Mouse (Mus musculus): ENCODE results near the gene Chia1. TPM values are rescaled to one million over a fixed set of nuclear protein-coding genes. Genes with fewer than 3 reads are reported as not detected.

Gene Chia1
- polyA plus RNA-seq, 1 experiment from 2014 or later = not detected

DNA sequence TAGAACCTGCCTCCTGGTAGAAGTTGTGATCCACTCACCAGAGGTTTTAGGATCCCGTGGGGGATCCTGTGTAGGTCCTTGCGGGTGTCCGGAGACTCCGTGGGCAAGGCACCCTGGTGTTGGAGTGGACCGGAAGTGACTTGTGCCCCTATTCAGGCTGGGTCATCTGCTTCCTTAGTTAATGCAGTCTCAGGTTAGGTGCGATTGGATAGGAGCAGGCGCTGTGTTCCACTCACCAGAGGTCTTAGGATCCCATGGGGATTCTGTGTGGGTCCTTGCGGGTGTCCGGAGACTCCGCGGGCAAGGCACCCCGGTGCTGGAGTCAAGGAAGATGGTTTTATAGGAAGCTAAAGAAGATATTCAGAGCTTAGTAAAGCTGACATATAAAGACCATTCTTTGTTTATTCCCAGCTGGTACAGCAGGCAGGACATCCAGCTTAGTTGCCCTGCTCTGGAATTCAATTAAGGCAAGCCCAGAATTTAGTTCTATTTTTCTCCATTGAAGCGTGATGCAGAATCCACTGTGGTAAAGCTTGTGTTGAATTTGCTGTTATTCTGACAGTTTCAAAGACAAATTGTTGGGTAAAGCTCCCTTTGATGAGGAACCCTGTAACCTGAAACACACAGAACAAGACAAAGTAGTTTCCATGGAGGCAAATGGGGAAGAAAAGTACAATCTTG is 64.6 kb downstream of the Chia1 start:
- WGBS (ENCODE audit: insufficient replicate concordance) = 81% methylated on average over 13 of the region's 13 CpGs
- no peak for ATAC-seq

More for the DNA sequence above, 64.6 kb downstream of the Chia1 start:
- no peaks in the 10 kb centered on the region for H3K27me3 ChIP-seq (ENCODE audit: insufficient read depth, low read length)
- no peak overlapping the region for H3K27ac ChIP-seq (ENCODE audit: low read depth)
- H3K4me1 ChIP-seq (ENCODE audit: insufficient read depth) = no peaks in the 10 kb centered on the region
- no peak for DNase-seq
- no peak overlapping the region for H3K4me3 ChIP-seq (ENCODE audit: low read depth, low read length)
- no peak overlapping the region for H3K4me2 ChIP-seq (ENCODE audit: low read depth, low read length)
- H3K36me3 ChIP-seq (replicated peaks; ENCODE audit: insufficient read depth, low read length) = no peaks in the 10 kb centered on the region
- H3K9ac ChIP-seq (replicated peaks) = no peak overlapping the region
- H3K9me3 ChIP-seq (ENCODE audit: low read length) = no peaks in the 10 kb centered on the region
- TF ChIP-seq CTCF (IDR thresholded peaks at IDR 0.05; ENCODE audit: low read depth) (no peak), EP300 (IDR thresholded peaks at IDR 0.05; ENCODE audit: low read depth) (no peak)

Other genes starting within 250 kb of the Chia1 start
- 0.62 and 0.92 TPM in 2 replicates for gene Adora3, start 242.4 kb upstream of the Chia1 start, polyA plus RNA-seq (2015; fragmentation: Nextera tagmentation; extraction: Ambion mirVana)
- 0.13 TPM in 1 of 2 replicates, not detected in the other for gene Tmigd3, start 242.3 kb upstream of the Chia1 start, polyA plus RNA-seq (2015; fragmentation: Nextera tagmentation; extraction: Ambion mirVana)
- gene I830077J02Rik, start 180.6 kb upstream of the Chia1 start, polyA plus RNA-seq (2015; fragmentation: Nextera tagmentation; extraction: Ambion mirVana) = 3.9 and 5.4 TPM in 2 replicates
- gene Wdr77, start 153.9 kb upstream of the Chia1 start, polyA plus RNA-seq (2015; fragmentation: Nextera tagmentation; extraction: Ambion mirVana) = 28.9 and 32.4 TPM in 2 replicates
- 436 and 461 TPM in 2 replicates for gene Atp5f1, start 153.1 kb upstream of the Chia1 start, polyA plus RNA-seq (2015; fragmentation: Nextera tagmentation; extraction: Ambion mirVana)
- 0.28 and 0.40 TPM in 2 replicates for gene Ovgp1, start 139.5 kb upstream of the Chia1 start, polyA plus RNA-seq (2015; fragmentation: Nextera tagmentation; extraction: Ambion mirVana)
- not detected in 2 replicates for gene Pifo, start 98.6 kb upstream of the Chia1 start, polyA plus RNA-seq (2015; fragmentation: Nextera tagmentation; extraction: Ambion mirVana)
- 0.33 and 0.38 TPM in 2 replicates for gene Chil5, start 80.4 kb upstream of the Chia1 start, polyA plus RNA-seq (2015; fragmentation: Nextera tagmentation; extraction: Ambion mirVana)
- gene Chil3, start 54.3 kb downstream of the Chia1 start, polyA plus RNA-seq (2015; fragmentation: Nextera tagmentation; extraction: Ambion mirVana) = 103 and 110 TPM in 2 replicates
- not detected in 2 replicates for gene Chil4, start 106.3 kb downstream of the Chia1 start, polyA plus RNA-seq (2015; fragmentation: Nextera tagmentation; extraction: Ambion mirVana)